Mouse (Mus musculus): ENCODE measurements around the gene Ankrd7.
"Not testable (repeated sequence)": the region's sequence is repeated elsewhere in the genome, so short reads cannot be mapped to it uniquely, and the experiment has no call there.

Gene Ankrd7

GRCm38 (mm10) chr6:18866018-18866417 is at the start of gene Ankrd7:
Gene Ankrd7, plus strand, starts transcription at chr6:18866318.
- DNase-seq (ENCODE audit: low spot score in 2 of 2) = no peak

- DNase-seq (ENCODE audit: low spot score in 2 of 2) = peak; percentile 36 to 69
Measured at GRCm38 (mm10) chr6:18819343-18819742, 46.8 kb upstream of the Ankrd7 start.

DNA sequence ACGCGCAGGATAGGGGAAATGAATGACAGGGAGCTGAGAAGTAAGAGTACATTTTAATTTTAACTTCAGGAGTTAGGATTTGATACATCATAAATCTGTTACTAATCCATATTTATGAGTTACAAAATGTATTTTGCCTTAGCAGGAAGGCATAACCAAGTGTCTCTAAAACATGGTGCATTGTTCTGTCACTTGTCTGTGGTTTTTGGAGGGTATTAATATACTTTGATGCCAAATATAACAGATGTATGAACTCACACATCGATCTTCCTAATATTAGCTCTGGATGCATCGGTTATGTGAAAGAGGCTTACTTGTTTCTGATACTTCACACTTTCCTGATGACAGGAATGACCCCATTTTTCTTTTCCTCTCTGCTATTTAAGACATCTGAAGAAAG is 45.9 kb upstream of the Ankrd7 start:
- no peak for DNase-seq (ENCODE audit: low spot score in 2 of 2)

GRCm38 (mm10) chr6:18822812-18823211 is 43.3 kb upstream of the Ankrd7 start:
- DNase-seq (ENCODE audit: low spot score in 2 of 2) = no peak

- DNase-seq (ENCODE audit: low spot score in 2 of 2) = no peak
Measured at GRCm38 (mm10) chr6:18832958-18833357, 33.2 kb upstream of the Ankrd7 start.

GRCm38 (mm10) chr6:18844529-18844928 is 21.6 kb upstream of the Ankrd7 start:
- not testable (repeated sequence) for DNase-seq (ENCODE audit: low spot score in 2 of 2)

- not testable (repeated sequence) for DNase-seq (ENCODE audit: low spot score in 2 of 2)
Measured at GRCm38 (mm10) chr6:18845571-18845970, 20.5 kb upstream of the Ankrd7 start.

GRCm38 (mm10) chr6:18848051-18848701 is 17.9 kb upstream of the Ankrd7 start, which contains the start of gene Lsm8:
Gene Lsm8, plus strand, starts transcription at chr6:18848579.
- DNase-seq (ENCODE audit: low spot score in 2 of 2) = peak; percentile 94

DNA sequence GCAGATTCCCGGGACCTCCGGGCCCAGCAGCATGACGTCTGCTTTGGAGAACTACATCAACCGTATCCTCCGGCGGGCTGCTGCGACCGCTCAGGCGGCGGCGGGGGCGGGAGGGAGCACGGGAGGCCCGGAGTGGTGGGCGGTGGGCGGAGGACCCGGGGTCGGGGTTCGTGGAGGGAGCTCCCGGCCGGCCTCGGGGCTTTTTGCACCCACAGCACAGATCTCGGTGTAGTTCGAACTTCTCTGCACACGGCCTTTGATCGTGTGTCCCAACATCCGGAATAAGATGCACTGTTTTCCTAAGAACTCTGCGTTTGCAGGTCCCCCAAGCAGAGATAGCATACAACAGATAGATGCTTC is 17.4 kb upstream of the Ankrd7 start:
- no peak for DNase-seq (ENCODE audit: low spot score in 2 of 2)

DNA sequence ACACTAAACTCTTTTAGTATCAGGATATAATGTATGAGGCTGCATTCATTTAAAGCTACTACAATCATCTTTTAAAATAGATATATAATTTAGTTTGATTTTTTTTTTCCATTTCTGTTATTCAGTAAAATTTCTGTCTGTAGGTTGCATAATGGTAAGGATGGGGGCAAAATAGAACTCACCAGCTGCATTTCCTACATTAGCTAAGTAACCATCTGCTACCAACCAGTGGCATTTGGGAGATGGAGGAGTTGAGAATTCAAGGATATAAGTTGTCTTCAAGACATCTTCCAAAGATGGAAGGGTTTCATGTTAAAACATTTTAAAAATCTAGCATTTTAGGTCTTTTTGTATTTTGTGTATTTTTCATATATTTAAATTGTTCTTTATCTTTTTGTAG is 10.8 kb upstream of the Ankrd7 start:
- DNase-seq (ENCODE audit: low spot score in 2 of 2) = peak in 1 of 2 experiments; percentile 36

DNA sequence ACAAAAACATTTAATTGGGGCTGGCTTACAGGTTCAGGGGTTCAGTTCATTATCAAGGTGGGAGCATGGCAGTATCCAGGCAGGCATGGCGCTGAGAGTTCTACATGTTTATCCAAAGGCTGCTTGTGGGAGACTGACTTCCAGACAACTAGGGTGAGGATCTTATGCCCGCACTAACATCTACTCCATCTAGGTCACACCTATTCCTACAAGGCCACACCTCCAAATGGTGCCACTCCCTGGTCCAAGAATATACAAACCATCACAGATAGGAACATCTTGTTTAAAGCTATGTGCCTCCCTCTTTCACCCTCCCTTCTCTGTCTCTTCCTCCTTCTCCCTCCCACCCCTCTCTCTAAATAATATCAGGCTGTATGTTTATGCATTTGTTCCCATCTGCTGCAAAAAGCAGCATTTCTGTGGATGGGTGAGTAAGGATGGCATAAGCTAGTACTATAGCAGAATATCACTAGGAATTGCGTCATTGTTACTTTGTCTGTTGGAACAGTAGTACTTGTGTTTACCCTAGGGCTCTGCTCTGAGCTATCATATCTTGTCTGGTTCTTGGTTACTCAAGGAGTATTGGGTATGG is 9.5 kb upstream of the Ankrd7 start:
- peak in 1 of 2 experiments; percentile 18 for DNase-seq (ENCODE audit: low spot score in 2 of 2)

DNA sequence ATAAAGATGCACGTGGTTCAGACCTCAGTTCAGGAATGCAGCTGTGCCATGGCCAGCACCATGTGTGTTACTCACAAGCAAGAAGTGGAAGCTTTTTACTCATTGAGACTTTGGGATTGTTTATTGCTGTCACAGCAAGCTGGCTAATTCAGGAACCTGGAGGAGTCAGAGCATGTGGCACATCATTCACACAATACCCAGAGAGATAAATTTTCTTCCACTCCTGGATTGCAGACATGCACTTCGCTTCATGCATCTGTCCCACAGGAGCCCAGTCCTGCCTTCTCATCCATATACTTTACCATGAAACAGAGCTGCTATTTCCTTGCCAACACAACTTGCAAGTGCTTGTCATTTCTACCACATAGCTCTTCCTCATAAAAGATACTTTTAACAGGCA is 22.9 kb downstream of the Ankrd7 start:
- DNase-seq (ENCODE audit: low spot score in 2 of 2) = peak; percentile 2 to 17

DNA sequence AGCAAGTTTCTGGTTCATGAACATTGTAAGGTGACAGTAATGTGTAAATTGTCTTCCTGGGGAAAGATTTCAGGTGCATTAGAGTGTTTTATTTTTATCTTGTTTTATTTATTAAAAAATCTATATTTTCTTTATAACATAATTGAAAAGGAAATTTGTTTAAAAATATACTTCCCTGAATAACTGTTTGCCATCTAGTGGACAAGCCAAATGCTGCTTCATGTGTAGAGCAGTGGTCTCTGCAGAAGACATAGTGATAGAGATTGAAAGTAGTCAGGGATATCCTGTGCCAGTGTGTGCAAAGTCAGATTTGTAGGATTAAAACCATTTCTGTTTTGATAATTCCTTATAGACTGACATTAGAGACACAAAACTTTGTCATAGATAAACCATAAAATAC is 28.0 kb downstream of the Ankrd7 start:
- DNase-seq (ENCODE audit: low spot score in 2 of 2) = no peak

DNA sequence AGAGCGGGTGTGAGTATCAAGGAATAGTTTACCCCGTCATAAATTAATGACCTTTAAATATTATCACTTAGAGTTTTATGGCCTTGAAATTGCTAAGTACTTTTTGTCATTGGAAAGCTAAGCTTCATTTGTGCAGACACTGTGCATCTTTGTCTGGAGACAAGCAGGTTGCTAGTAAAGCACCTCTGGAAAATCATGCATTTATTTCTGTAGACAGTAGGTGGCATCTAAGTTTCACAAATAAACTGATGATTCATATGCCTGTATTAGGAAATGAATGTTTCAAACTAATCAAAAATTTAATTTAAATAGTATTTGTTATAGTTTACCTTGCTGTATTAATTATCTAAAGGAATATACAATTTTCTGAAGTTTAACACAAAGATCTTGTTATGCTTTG is 41.1 kb downstream of the Ankrd7 start:
- DNase-seq (ENCODE audit: low spot score in 2 of 2) = no peak

DNA sequence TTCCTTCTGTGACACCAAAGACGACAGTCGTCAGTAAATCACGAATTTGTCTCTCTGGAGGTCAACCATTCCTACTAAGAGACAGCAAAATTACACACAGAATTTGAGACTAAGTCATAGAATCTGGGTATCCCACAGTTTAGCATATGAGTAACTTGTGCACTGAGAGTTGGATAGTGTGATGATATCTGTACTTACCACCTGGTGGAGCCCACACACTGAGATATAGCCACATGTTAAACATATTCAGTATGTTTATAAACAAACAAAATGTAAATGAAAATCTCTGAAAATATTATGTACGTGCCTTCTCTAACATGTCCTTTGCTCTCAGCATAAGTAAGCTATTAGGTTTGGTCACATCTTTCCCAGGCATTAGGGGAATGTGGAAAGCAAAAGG is 47.1 kb downstream of the Ankrd7 start:
- DNase-seq (ENCODE audit: low spot score in 2 of 2) = no peak

- DNase-seq (ENCODE audit: low spot score in 2 of 2) = no peak
Measured at GRCm38 (mm10) chr6:18916021-18916420, 49.9 kb downstream of the Ankrd7 start.

DNA sequence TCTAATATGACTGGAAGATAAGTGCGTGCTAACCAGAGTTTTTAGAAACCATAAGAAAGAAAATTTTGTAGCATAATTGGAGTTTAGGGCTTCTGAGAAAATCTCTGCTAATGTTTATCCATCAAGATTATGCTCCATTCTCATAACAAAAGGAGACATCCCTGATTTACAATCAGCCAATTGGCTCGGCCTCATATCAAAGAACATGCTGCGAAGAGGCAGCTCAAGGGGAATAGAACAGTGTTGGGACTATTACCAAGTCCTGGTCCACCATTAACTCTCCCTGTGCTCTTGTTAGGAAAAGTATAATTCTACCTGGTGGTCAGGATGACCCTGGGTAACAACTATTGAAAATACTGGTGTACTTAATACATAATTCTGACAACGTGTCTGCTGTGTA is 50.4 kb downstream of the Ankrd7 start:
- no peak for DNase-seq (ENCODE audit: low spot score in 2 of 2)
